Mouse (Mus musculus) testis, adult 2 months (tissue): Measurements from ENCODE around the gene Tmed10. TPM values are rescaled to one million over a fixed set of nuclear protein-coding genes. Genes with fewer than 3 reads are reported as not detected.

Source experiments
- H3K27ac ChIP-seq: fragments of 200-500 bp; 2 replicates; pipeline ENCODE4 v1.5.1; 2012; ENCODE audit warnings: low read depth, low read length; ENCODE audit not compliant: control insufficient read depth, insufficient read depth
- H3K27me3 ChIP-seq: fragments of 200-500 bp; 2 replicates; pipeline ENCODE4 v1.6.1; 2012; ENCODE audit warnings: mild to moderate bottlenecking, low read length, moderate library complexity; ENCODE audit not compliant: control insufficient read depth, insufficient read depth
- H3K36me3 ChIP-seq: fragments of 200-500 bp; 2 replicates; pipeline ENCODE4 v1.6.1; 2012; ENCODE audit warnings: mild to moderate bottlenecking, low read length; ENCODE audit not compliant: control insufficient read depth, insufficient read depth
- H3K4me1 ChIP-seq: fragments of 200-500 bp; 2 replicates; pipeline ENCODE4 v1.6.1; 2012; ENCODE audit warnings: low read length; ENCODE audit not compliant: control insufficient read depth, insufficient read depth
- H3K4me3 ChIP-seq: fragments of 200-500 bp; 2 replicates; pipeline ENCODE4 v1.5.1; 2012; ENCODE audit warnings: low read depth, mild to moderate bottlenecking, low read length, moderate library complexity, mixed read lengths; ENCODE audit not compliant: control insufficient read depth
- CTCF ChIP-seq: fragments of 200-500 bp; IDR thresholded peaks from 2 replicates; pipeline ENCODE4 v1.5.1; 2012; ENCODE audit warnings: low read depth, mild to moderate bottlenecking, inconsistent platforms, low read length, moderate library complexity; ENCODE audit not compliant: control insufficient read depth, insufficient read depth, insufficient replicate concordance
- POLR2A ChIP-seq: fragments of 200-500 bp; IDR thresholded peaks from 2 replicates; pipeline ENCODE4 v1.6.1; 2012; ENCODE audit warnings: low read depth, mild to moderate bottlenecking, inconsistent platforms, low read length, moderate library complexity; ENCODE audit not compliant: control insufficient read depth
- polyA plus RNA-seq: library from polyadenylated mRNA; depleted of rRNA; stranded (reverse); fragments of >200 nt; gene quantifications from 2 replicates; pipeline ENCODE4 v1.2.3, GENCODE M21; 2012

Gene Tmed10
- polyA plus RNA-seq, 1 experiment, result 86.0 TPM

DNA sequence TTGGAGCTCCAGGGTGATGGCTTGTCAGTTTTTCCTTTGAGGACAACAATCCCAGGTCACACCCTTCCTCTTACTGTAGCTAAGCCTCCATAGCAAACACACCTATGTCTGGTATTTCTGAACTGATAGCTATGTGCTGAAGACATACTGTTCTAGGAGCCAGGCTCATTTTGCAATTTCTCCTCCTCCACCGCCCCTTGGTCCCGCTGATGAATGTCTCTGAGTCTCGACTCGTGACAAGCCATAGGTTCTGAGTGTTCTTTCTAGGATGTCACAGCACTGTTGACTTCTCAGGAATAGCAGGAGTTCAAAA is 23.3 kb upstream of the Tmed10 start:
- no peak overlapping the region for H3K27ac ChIP-seq
- no peak overlapping the region for H3K4me3 ChIP-seq
- no peaks in the 10 kb centered on the region for H3K27me3 ChIP-seq
- H3K36me3 ChIP-seq, result no peaks in the 10 kb centered on the region
- peaks cover 5% of the 10 kb centered on the region for H3K4me1 ChIP-seq
- no peak for TF ChIP-seq CTCF
- TF ChIP-seq POLR2A, result no peak

DNA sequence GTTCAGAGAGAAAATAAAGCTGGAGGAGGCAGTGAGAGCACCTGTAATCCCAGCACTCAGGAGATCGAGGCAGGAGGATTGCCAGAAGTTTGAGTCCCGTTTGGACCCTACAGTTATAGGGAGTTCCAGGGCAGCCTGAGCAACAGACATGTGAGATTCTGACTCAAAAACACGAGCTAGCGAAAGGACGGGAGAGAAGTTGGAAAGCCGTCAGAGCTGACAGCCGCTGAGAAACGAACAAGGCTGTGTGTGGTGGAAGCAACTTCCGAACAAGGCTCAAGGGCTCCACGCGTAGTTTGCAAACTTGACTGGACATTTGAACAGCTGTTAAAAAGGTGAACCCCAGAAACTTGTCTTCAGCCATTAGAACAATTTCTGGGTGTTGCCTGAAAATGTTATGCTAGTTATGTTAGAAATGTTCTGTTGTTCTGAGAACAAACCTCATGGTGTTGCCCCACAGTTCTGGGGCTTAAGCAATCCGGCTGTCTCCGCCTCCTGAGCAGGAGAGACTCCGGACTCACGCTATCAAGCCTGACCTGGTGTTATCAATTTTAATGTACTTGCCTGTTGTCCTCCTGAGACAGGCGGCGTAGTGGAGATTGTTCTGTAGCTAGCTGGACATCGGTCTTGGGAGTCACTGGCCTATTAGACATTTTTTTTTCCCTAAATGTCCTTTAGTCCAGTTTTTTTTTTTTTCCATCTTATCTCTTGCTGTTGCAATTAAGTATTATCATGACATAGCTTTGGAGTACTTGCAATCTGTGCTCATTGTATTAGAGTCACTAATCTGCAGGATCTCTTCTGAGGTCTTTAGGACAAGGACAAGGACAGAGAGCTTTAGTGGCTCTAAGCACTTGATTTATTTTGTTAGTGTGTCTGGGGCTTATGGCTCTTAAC is 22.7 kb upstream of the Tmed10 start:
- H3K36me3 ChIP-seq, result no peaks in the 10 kb centered on the region
- H3K27ac ChIP-seq, result no peak overlapping the region
- peaks cover 5% of the 10 kb centered on the region for H3K4me1 ChIP-seq
- no peaks in the 10 kb centered on the region for H3K27me3 ChIP-seq
- TF ChIP-seq POLR2A, result no peak
- no peak for TF ChIP-seq CTCF
- no peak overlapping the region for H3K4me3 ChIP-seq

DNA sequence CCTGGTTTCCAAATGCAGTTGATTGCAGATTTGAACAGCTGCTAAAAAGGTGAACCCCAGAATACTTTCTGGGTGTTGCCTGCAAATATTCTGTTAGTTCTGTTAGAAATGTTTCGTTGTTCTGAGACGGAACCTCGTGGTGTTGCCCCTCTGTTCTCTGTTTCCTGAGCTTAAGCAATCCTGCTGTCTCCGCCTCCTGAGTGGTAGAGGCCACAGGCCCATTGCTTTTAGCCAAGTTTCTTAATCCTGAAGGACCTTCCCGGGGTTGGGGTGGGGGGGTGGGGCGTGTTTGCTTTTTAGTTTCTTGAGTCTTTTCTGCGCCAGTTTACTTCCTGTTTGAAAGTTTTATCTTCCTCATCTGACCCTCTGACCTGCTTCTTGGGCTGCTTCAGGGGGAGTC is 19.3 kb upstream of the Tmed10 start:
- Histone ChIP-seq H3K4me3 (no peak overlapping the region), H3K4me1 (peaks cover 5% of the 10 kb centered on the region), H3K27ac (no peak overlapping the region), H3K36me3 (no peaks in the 10 kb centered on the region), H3K27me3 (no peaks in the 10 kb centered on the region)
- TF ChIP-seq CTCF, result no peak
- no peak for TF ChIP-seq POLR2A

DNA sequence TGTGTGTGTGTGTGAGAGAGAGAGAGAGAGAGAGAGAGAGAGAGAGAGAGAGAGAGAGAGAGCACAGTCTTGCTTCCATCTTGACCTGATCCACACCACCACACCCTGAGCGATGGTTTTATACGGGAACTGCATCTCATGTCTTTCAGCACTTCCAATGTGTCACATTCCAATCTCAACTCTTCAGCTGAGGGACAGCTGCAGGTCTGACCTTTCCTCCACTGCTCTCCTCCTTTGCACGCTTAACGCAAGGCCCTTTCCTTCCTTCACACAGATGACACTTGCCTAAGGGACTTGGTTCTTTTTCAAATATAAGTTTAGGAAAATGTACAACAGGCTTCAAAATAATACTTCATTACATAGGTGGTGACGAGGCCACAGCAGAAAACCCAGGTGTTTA is 18.9 kb upstream of the Tmed10 start:
- no peak for TF ChIP-seq CTCF
- no peak for TF ChIP-seq POLR2A
- Histone ChIP-seq H3K36me3 (no peaks in the 10 kb centered on the region), H3K27ac (no peak overlapping the region), H3K27me3 (no peaks in the 10 kb centered on the region), H3K4me3 (no peak overlapping the region), H3K4me1 (peaks cover 5% of the 10 kb centered on the region)

DNA sequence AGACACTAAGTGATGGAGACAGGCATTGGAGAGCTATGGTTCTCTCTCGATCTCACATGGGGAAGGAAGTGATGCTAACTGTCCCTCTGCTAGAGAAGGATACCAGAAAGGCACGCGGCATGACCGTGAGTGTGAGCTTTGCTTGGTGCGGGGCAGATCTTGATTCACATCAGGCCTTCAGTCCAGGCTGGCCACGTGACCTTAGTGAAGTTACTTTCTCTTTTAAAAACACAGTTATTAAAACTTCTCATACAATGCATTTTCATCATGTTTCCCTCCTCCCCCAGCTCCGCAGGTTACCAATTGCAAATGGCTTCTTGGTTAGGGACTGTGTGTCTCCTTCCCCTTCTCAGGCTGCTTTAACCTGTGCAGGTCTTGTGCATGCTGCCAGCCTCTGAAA is 16.5 kb upstream of the Tmed10 start:
- Histone ChIP-seq H3K36me3 (no peaks in the 10 kb centered on the region), H3K27me3 (no peaks in the 10 kb centered on the region), H3K27ac (no peak overlapping the region)

DNA sequence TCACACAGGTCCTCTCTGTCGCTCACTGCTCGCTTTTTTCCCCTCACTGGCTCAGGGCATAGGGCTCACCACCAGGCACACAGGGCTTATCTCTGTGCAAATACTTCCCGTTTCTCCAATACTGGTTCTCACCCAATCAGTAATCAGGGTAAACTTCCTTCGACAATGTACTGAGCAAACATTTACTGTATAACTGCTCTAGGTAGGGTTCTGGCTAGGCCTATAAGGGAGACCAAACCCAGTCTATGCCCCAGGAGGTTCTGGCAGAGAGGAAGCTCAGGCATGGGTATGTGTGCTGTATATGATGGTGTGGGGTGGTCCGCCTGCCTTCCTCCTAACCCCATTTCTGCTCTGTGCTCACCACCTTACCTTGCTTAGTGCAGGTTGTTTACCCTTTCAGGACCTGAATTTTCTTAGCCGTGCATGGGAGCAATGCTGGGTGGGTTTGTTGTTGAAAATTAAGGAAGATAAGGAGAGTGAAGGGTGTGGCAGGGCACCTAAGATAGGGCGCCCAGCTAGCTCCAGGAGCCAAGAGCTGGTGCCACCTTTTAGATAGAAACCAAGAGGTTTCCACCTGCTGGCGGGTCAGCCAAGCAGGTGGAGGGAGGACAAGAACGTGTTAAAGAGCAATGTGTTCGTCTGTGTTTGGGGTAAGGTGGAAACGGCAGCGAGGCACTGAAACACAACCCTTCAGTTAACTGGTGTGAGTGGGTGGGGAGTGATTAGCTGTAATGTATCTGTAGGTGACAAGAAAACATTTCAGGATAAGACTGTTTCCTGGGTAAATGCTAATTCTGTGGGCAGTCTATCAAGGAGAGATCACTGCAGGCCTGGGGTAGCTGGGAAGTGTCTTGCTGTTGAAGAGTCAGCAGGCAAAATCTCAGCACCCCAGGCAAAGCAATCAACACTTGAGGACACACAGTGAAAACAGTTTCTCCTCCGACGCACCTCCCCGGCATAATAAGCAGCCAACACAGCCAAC is 14.8 kb upstream of the Tmed10 start:
- H3K36me3 ChIP-seq, result no peaks in the 10 kb centered on the region
- H3K27ac ChIP-seq, result no peak overlapping the region
- TF ChIP-seq CTCF, result no peak
- no peak overlapping the region for H3K4me3 ChIP-seq
- no peaks in the 10 kb centered on the region; the same call in 1 of the 2 replicates for H3K4me1 ChIP-seq
- H3K27me3 ChIP-seq, result no peaks in the 10 kb centered on the region

More for the DNA sequence above, 16.5 kb upstream of the Tmed10 start:
- no peaks in the 10 kb centered on the region; the same call in 1 of the 2 replicates for H3K4me1 ChIP-seq
- TF ChIP-seq POLR2A, result no peak
- no peak for TF ChIP-seq CTCF
- H3K4me3 ChIP-seq, result no peak overlapping the region

DNA sequence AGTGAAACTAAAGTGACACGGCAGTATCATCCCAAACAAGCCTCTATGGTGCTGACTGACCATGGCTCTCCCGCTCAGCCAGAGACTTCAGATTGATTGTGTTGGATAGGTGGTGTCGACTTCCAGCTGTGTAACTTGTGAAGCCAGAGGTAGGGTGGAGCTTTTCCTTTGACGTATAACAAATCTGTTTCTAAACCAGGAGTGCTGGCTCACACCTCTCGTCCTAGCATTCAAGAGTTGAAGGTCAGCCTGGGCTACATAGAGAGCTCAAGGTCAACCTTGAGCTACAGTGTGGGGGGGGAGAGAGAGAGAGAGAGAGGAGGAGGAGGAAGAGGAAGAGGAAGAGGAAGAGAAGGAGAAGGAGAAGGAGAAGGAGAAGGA is 11.3 kb upstream of the Tmed10 start:
- no peaks in the 10 kb centered on the region for H3K27me3 ChIP-seq
- TF ChIP-seq CTCF, result no peak
- no peak for TF ChIP-seq POLR2A
- H3K36me3 ChIP-seq, result no peaks in the 10 kb centered on the region
- H3K27ac ChIP-seq, result no peak overlapping the region
- no peak overlapping the region for H3K4me3 ChIP-seq
- H3K4me1 ChIP-seq, result no peaks in the 10 kb centered on the region; the same call in 1 of the 2 replicates
